Mouse (Mus musculus) monocyte, adult 2 months (primary cell): Measurements from ENCODE around the gene Yipf2.
"Not testable (repeated sequence)": the region's sequence is repeated elsewhere in the genome, so short reads cannot be mapped to it uniquely, and the experiment has no call there.

Source experiments
- DNase-seq, 2 experiments: peaks; one replicate each; pipeline ENCODE4 v3.0.0; 2022; ENCODE audit warnings: low spot score in 2 of 2, low read depth in 1 of 2

The Yipf2 gene

GRCm38 (mm10) chr9:21559151-21559550 lies 33.5 kb downstream of the Yipf2 start:
- no peak for DNase-seq

- no peak for DNase-seq
These were observed 34.3 kb downstream of the Yipf2 start for GRCm38 (mm10) chr9:21558366-21558765.

GRCm38 (mm10) chr9:21557556-21557955 lies 35.1 kb downstream of the Yipf2 start:
- no peak for DNase-seq

GRCm38 (mm10) chr9:21556996-21557395 lies 35.6 kb downstream of the Yipf2 start:
- no peak for DNase-seq

GRCm38 (mm10) chr9:21555198-21555742 lies 37.4 kb downstream of the Yipf2 start:
- no peak for DNase-seq

GRCm38 (mm10) chr9:21553607-21554273 lies 38.9 kb downstream of the Yipf2 start:
- DNase-seq: no peak

GRCm38 (mm10) chr9:21551049-21551448 lies 41.6 kb downstream of the Yipf2 start:
- no peak for DNase-seq

GRCm38 (mm10) chr9:21547075-21547941 lies 45.3 kb downstream of the Yipf2 start:
- DNase-seq: no peak

- no peak for DNase-seq
These were observed 45.9 kb downstream of the Yipf2 start, which contains the start of gene Carm1 for GRCm38 (mm10) chr9:21546789-21547074. Gene Carm1 (plus strand): TSS chr9:21546894.

GRCm38 (mm10) chr9:21545916-21546788 lies 46.5 kb downstream of the Yipf2 start:
- DNase-seq: peak; percentile 99

GRCm38 (mm10) chr9:21545351-21545915 lies 47.2 kb downstream of the Yipf2 start:
- no peak for DNase-seq

- not testable (repeated sequence) for DNase-seq
These were observed 50.6 kb downstream of the Yipf2 start for GRCm38 (mm10) chr9:21542001-21542400.

- no peak for DNase-seq
These were observed 52.5 kb downstream of the Yipf2 start for GRCm38 (mm10) chr9:21539981-21540753.
